Mouse (Mus musculus) intestine, embryonic 15.5 days (tissue): ENCODE results near the gene Rxfp3. TPM values are rescaled to one million over a fixed set of nuclear protein-coding genes. Genes with fewer than 3 reads are reported as not detected.

Experiments
- ATAC-seq: fragments of 200-750 bp; cut with Nextera tagmentation; 2 replicates; pipeline ENCODE4 v1.8.0; 2017; ENCODE audit warnings: moderate TSS enrichment, moderate library complexity
- H3K27ac ChIP-seq: fragments of 300-500 bp; sonication (generic); 2 replicates; pipeline ENCODE4 v1.5.1; 2015; ENCODE audit warnings: mild to moderate bottlenecking, inconsistent platforms
- H3K27me3 ChIP-seq: fragments of 300-500 bp; sonication (generic); replicated peaks from 2 replicates; pipeline ENCODE4 v1.6.1; 2015; ENCODE audit warnings: inconsistent platforms
- H3K36me3 ChIP-seq: fragments of 300-500 bp; sonication (generic); 2 replicates; pipeline ENCODE4 v1.6.1; 2015; ENCODE audit warnings: inconsistent platforms
- H3K4me1 ChIP-seq: fragments of 300-500 bp; sonication (generic); replicated peaks from 2 replicates; pipeline ENCODE4 v1.6.1; 2015; ENCODE audit warnings: inconsistent platforms
- H3K4me2 ChIP-seq: fragments of 300-500 bp; sonication (generic); replicated peaks from 2 replicates; pipeline ENCODE4 v1.6.1; 2015; ENCODE audit warnings: mild to moderate bottlenecking, inconsistent platforms
- H3K4me3 ChIP-seq: fragments of 300-500 bp; sonication (generic); replicated peaks from 2 replicates; pipeline ENCODE4 v1.5.1; 2015; ENCODE audit warnings: inconsistent platforms
- H3K9ac ChIP-seq: fragments of 300-500 bp; sonication (generic); 2 replicates; pipeline ENCODE4 v1.6.1; 2015; ENCODE audit warnings: inconsistent platforms
- H3K9me3 ChIP-seq: fragments of 300-500 bp; sonication (generic); 2 replicates; pipeline ENCODE4 v1.6.1; 2016; ENCODE audit warnings: inconsistent platforms
- WGBS: fragments of 180-500 bp; shearing (Covaris S2); methylation state at CpG from one replicate; pipeline ENCODE4 v1.1.7; 2015; 5-methylcytosine and 5-hydroxymethylcytosine counted together
- polyA plus RNA-seq: library from polyadenylated mRNA; unstranded; fragments of >200 nt; fragmentation: Nextera tagmentation; extraction: Ambion mirVana; gene quantifications from 2 replicates; pipeline ENCODE4 v1.2.1, GENCODE M21; 2015

Rxfp3 gene
- polyA plus RNA-seq, 1 experiment from 2014 or later: 0.05 TPM

GRCm38 (mm10) chr15:11062903-11063302 is 25.1 kb upstream of the Rxfp3 start:
- no peak overlapping the region for H3K9ac ChIP-seq
- ATAC-seq: no peak
- peaks cover 6% of the 10 kb centered on the region; the same call in 1 of the 2 replicates for H3K4me1 ChIP-seq
- no peak overlapping the region for H3K4me3 ChIP-seq
- no peaks in the 10 kb centered on the region for H3K36me3 ChIP-seq
- WGBS: 82% methylated on average over 1 of the region's 1 CpGs
- H3K27me3 ChIP-seq: no peaks in the 10 kb centered on the region
- H3K9me3 ChIP-seq: no peaks in the 10 kb centered on the region
- H3K4me2 ChIP-seq: no peak overlapping the region
- H3K27ac ChIP-seq: no peak overlapping the region

- H3K9me3 ChIP-seq: no peaks in the 10 kb centered on the region
Measured at GRCm38 (mm10) chr15:11054440-11055080, 16.8 kb upstream of the Rxfp3 start.

GRCm38 (mm10) chr15:11053678-11054439 is 16.1 kb upstream of the Rxfp3 start:
- H3K27ac ChIP-seq: no peak overlapping the region
- 68% methylated on average over 10 of the region's 10 CpGs for WGBS
- no peaks in the 10 kb centered on the region for H3K36me3 ChIP-seq
- no peaks in the 10 kb centered on the region for H3K9me3 ChIP-seq
- no peaks in the 10 kb centered on the region for H3K4me1 ChIP-seq
- H3K4me3 ChIP-seq: no peak overlapping the region
- ATAC-seq: no peak
- no peaks in the 10 kb centered on the region for H3K27me3 ChIP-seq
- no peak overlapping the region for H3K9ac ChIP-seq
- H3K4me2 ChIP-seq: no peak overlapping the region

More at GRCm38 (mm10) chr15:11054440-11055080, 16.8 kb upstream of the Rxfp3 start:
- Histone ChIP-seq H3K9ac (no peak overlapping the region), H3K4me2 (no peak overlapping the region), H3K27me3 (no peaks in the 10 kb centered on the region), H3K4me3 (no peak overlapping the region), H3K4me1 (no peaks in the 10 kb centered on the region), H3K27ac (no peak overlapping the region), H3K36me3 (no peaks in the 10 kb centered on the region)
- no peak for ATAC-seq
- 69% methylated on average over 7 of the region's 7 CpGs for WGBS

- Histone ChIP-seq H3K4me1 (no peaks in the 10 kb centered on the region), H3K4me2 (no peak overlapping the region), H3K4me3 (no peak overlapping the region), H3K27ac (no peak overlapping the region), H3K9me3 (no peaks in the 10 kb centered on the region), H3K27me3 (peaks cover 5% of the 10 kb centered on the region), H3K9ac (no peak overlapping the region), H3K36me3 (no peaks in the 10 kb centered on the region)
- WGBS: 72% methylated on average over 5 of the region's 5 CpGs
- ATAC-seq: no peak
Measured at GRCm38 (mm10) chr15:11042828-11043227, 5.0 kb upstream of the Rxfp3 start.

- H3K4me3 ChIP-seq: no peak overlapping the region
- no peak for ATAC-seq
- H3K4me1 ChIP-seq: peaks cover 14% of the 10 kb centered on the region
- peaks cover 21% of the 10 kb centered on the region for H3K27me3 ChIP-seq
- no peaks in the 10 kb centered on the region for H3K36me3 ChIP-seq
- H3K4me2 ChIP-seq: no peak overlapping the region
- WGBS: 87% methylated on average over 2 of the region's 2 CpGs
- H3K9me3 ChIP-seq: no peaks in the 10 kb centered on the region
- H3K9ac ChIP-seq: no peak overlapping the region
- H3K27ac ChIP-seq: no peak overlapping the region
Measured at GRCm38 (mm10) chr15:11041229-11041628, 3.4 kb upstream of the Rxfp3 start.

GRCm38 (mm10) chr15:11040067-11040466 is 2.3 kb upstream of the Rxfp3 start:
- WGBS: 39% methylated on average over 5 of the region's 5 CpGs
- H3K9me3 ChIP-seq: no peaks in the 10 kb centered on the region
- H3K4me3 ChIP-seq: no peak overlapping the region
- H3K9ac ChIP-seq: no peak overlapping the region
- H3K27ac ChIP-seq: no peak overlapping the region
- peaks cover 18% of the 10 kb centered on the region for H3K4me1 ChIP-seq
- peaks cover 33% of the 10 kb centered on the region for H3K27me3 ChIP-seq
- no peak for ATAC-seq
- H3K36me3 ChIP-seq: no peaks in the 10 kb centered on the region
- H3K4me2 ChIP-seq: no peak overlapping the region

GRCm38 (mm10) chr15:11038476-11038875 is 685 bp upstream of the Rxfp3 start:
- Histone ChIP-seq H3K4me3 (no peak overlapping the region), H3K36me3 (no peaks in the 10 kb centered on the region), H3K9me3 (no peaks in the 10 kb centered on the region), H3K27me3 (peaks cover 41% of the 10 kb centered on the region), H3K9ac (no peak overlapping the region), H3K4me2 (no peak overlapping the region), H3K4me1 (peaks cover 18% of the 10 kb centered on the region), H3K27ac (no peak overlapping the region)
- WGBS: 2% methylated on average over 12 of the region's 12 CpGs
- no peak for ATAC-seq

GRCm38 (mm10) chr15:11037376-11037695 is 455 bp downstream of the Rxfp3 start:
- Histone ChIP-seq H3K4me1 (peaks cover 18% of the 10 kb centered on the region), H3K4me3 (peak overlapping the region; percentile 34), H3K9me3 (no peaks in the 10 kb centered on the region), H3K27ac (no peak overlapping the region), H3K9ac (no peak overlapping the region), H3K4me2 (peak overlapping the region; percentile 69), H3K27me3 (peaks cover 41% of the 10 kb centered on the region), H3K36me3 (no peaks in the 10 kb centered on the region)
- no peak for ATAC-seq
- 5% methylated on average over 8 of the region's 8 CpGs for WGBS

GRCm38 (mm10) chr15:11036535-11037375 is 1.0 kb downstream of the Rxfp3 start:
- ATAC-seq: peak; percentile 52; the same call in 1 of the 2 replicates

GRCm38 (mm10) chr15:11035947-11036474 is 1.8 kb downstream of the Rxfp3 start:
- Histone ChIP-seq H3K9me3 (no peaks in the 10 kb centered on the region), H3K4me2 (peak overlapping the region; percentile 69), H3K36me3 (no peaks in the 10 kb centered on the region), H3K9ac (no peak overlapping the region), H3K4me1 (peaks cover 18% of the 10 kb centered on the region), H3K27me3 (peaks cover 41% of the 10 kb centered on the region), H3K27ac (no peak overlapping the region), H3K4me3 (peak overlapping the region; percentile 34)
- 4% methylated on average over 34 of the region's 34 CpGs for WGBS
- no peak for ATAC-seq

More at GRCm38 (mm10) chr15:11036535-11037375, 1.0 kb downstream of the Rxfp3 start:
- Histone ChIP-seq H3K4me1 (peaks cover 18% of the 10 kb centered on the region), H3K4me3 (peak overlapping the region; percentile 34), H3K36me3 (no peaks in the 10 kb centered on the region), H3K9me3 (no peaks in the 10 kb centered on the region), H3K4me2 (peak overlapping the region; percentile 69), H3K27me3 (peaks cover 41% of the 10 kb centered on the region), H3K27ac (no peak overlapping the region), H3K9ac (0 out of 2 replicates have a peak overlapping the region, but pooled peaks have one; percentile 1)
- 2% methylated on average over 49 of the region's 49 CpGs for whole genome bisulfite sequencing

- no peak overlapping the region for H3K4me2 ChIP-seq
- 91% methylated on average over 3 of the region's 3 CpGs for WGBS
- H3K27ac ChIP-seq: no peak overlapping the region
- peaks cover 10% of the 10 kb centered on the region for H3K27me3 ChIP-seq
- no peak overlapping the region for H3K9ac ChIP-seq
- no peaks in the 10 kb centered on the region for H3K36me3 ChIP-seq
- no peaks in the 10 kb centered on the region for H3K4me1 ChIP-seq
- no peak for ATAC-seq
- no peaks in the 10 kb centered on the region for H3K9me3 ChIP-seq
- no peak overlapping the region for H3K4me3 ChIP-seq
Measured at GRCm38 (mm10) chr15:11030188-11030587, 7.6 kb downstream of the Rxfp3 start.
